Mouse (Mus musculus): Measurements from ENCODE around the gene Tle3. TPM values are rescaled to one million over a fixed set of nuclear protein-coding genes. Genes with fewer than 3 reads are reported as not detected.

Gene Tle3
- polyA plus RNA-seq, 1 experiment from 2014 or later: 16.8 TPM

DNA sequence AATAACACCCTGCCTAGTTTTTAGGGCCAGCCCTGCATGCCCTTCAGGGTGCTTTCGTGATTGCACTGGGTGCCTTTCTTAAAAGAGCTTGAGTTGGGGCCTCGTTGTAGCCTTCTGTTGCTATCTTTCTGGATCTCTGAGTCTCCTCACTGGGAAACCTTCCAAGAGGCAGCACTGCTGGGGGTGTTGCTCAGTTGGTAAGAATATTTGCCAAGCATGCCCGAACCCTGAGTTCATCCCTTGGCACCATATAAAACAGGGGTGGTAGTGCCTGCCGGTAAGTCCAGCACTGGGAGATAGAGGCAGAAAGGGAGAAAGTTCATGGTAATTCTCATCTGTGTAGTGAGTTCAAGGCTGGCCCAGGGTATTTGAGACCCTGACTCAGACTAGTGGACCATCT is 30.1 kb downstream of the Tle3 start:
- Histone ChIP-seq H3K9me3 (ENCODE audit: control insufficient read depth, low read length) (no peaks in the 10 kb centered on the region), H3K27ac (replicated peaks) (no peak overlapping the region), H3K36me3 (ENCODE audit: control insufficient read depth, insufficient read depth, low read length) (peaks cover 38% of the 10 kb centered on the region), H3K4me1 (replicated peaks; ENCODE audit: control insufficient read depth, insufficient read depth) (peaks cover 7% of the 10 kb centered on the region), H3K27me3 (ENCODE audit: control insufficient read depth, insufficient read depth, low read length) (no peaks in the 10 kb centered on the region), H3K9ac (ENCODE audit: low read length) (no peak overlapping the region), H3K4me3 (ENCODE audit: low read depth, low read length) (no peak overlapping the region), H3K4me2 (replicated peaks; ENCODE audit: low read depth) (no peak overlapping the region)
- TF ChIP-seq EP300 (optimal IDR thresholded peaks at IDR 0.05) (no peak), CTCF (IDR thresholded peaks at IDR 0.05; ENCODE audit: low read depth) (no peak)
- ATAC-seq (ENCODE audit: low FRiP score, low TSS enrichment): no peak
- 68% methylated on average over 4 of the region's 4 CpGs for WGBS
- no peak for DNase-seq (ENCODE audit: low spot score)

- H3K27me3 ChIP-seq (ENCODE audit: control insufficient read depth, insufficient read depth, low read length): no peaks in the 10 kb centered on the region
- no peak overlapping the region for H3K4me2 ChIP-seq (replicated peaks; ENCODE audit: low read depth)
- H3K4me3 ChIP-seq (ENCODE audit: low read depth, low read length): no peak overlapping the region
- ATAC-seq (ENCODE audit: low FRiP score, low TSS enrichment): no peak
- H3K4me1 ChIP-seq (replicated peaks; ENCODE audit: control insufficient read depth, insufficient read depth): peaks cover 7% of the 10 kb centered on the region
- no peaks in the 10 kb centered on the region for H3K9me3 ChIP-seq (ENCODE audit: control insufficient read depth, low read length)
- no peak overlapping the region for H3K27ac ChIP-seq (replicated peaks)
- 88% methylated on average over 5 of the region's 5 CpGs for WGBS
- no peak for TF ChIP-seq EP300 (optimal IDR thresholded peaks at IDR 0.05)
- TF ChIP-seq CTCF (IDR thresholded peaks at IDR 0.05; ENCODE audit: low read depth): no peak
- H3K36me3 ChIP-seq (ENCODE audit: control insufficient read depth, insufficient read depth, low read length): peaks cover 43% of the 10 kb centered on the region
- no peak overlapping the region for H3K9ac ChIP-seq (ENCODE audit: low read length)
- no peak for DNase-seq (ENCODE audit: low spot score)
These were observed 30.6 kb downstream of the Tle3 start for GRCm38 (mm10) chr9:61402716-61403115.

DNA sequence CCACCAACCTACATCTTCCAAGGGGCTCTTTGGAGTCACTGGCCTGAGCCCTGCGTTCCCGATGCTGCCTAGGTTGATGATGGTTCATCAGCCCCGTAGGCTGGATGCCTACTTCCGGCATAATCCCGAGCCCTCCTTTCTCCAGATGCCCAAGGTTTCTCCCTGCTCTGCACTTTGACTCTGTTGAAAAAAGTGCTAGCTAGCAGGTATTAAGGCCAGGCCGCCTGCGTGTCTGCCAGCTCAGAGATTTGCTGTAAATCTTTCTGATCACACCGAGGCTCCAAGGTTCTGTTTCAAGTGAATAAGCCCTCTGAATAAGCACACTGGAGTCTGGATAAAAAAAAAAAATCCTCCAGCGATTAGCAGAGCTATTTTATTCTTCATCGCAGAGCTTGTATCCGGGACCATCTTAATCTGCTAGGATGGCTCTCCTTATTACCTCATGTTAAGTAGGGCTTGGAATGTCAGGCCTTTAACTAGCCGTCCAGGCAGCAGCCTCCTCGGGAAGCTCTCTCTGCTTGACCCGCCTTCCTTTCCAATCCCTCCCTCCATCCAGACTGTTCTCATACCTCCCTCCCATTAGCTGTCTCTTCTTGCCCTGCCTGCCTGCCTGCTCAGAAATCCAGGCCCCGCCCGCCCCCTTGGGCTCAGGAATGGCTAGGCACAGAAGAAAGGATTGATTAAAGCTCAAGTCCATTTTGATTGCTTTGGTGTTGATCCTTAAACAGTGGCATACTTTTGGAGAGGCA is 31.9 kb downstream of the Tle3 start:
- no peak for TF ChIP-seq CTCF (IDR thresholded peaks at IDR 0.05; ENCODE audit: low read depth)
- TF ChIP-seq EP300 (optimal IDR thresholded peaks at IDR 0.05): no peak
- peaks cover 7% of the 10 kb centered on the region for H3K4me1 ChIP-seq (replicated peaks; ENCODE audit: control insufficient read depth, insufficient read depth)
- H3K36me3 ChIP-seq (ENCODE audit: control insufficient read depth, insufficient read depth, low read length): peaks cover 47% of the 10 kb centered on the region
- H3K9me3 ChIP-seq (ENCODE audit: control insufficient read depth, low read length): no peaks in the 10 kb centered on the region
- DNase-seq (ENCODE audit: low spot score) (peak; percentile 48), ATAC-seq (ENCODE audit: low FRiP score, low TSS enrichment) (no peak)
- H3K4me3 ChIP-seq (ENCODE audit: low read depth, low read length): no peak overlapping the region
- H3K9ac ChIP-seq (ENCODE audit: low read length): no peak overlapping the region
- 62% methylated on average over 16 of the region's 16 CpGs for WGBS
- no peaks in the 10 kb centered on the region for H3K27me3 ChIP-seq (ENCODE audit: control insufficient read depth, insufficient read depth, low read length)
- H3K4me2 ChIP-seq (replicated peaks; ENCODE audit: low read depth): no peak overlapping the region
- H3K27ac ChIP-seq (replicated peaks): no peak overlapping the region

DNA sequence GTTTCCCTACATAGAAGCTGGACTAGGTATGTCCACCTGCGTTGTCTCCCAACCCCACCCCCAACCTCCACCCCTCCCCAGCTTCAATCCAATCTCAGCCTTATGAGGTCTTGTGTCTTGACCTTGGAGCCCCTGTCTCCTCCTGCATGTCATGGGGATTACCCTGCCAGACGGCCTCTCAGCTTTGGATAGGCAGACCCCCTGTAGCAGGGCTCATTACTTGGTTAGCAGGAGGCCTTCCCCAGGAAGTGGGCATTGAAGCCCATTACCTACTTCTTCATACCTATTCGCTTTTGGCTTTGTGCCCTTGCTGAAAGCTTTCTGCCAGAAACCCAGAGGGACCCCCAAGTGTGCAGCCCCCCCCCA is 32.4 kb downstream of the Tle3 start:
- H3K4me2 ChIP-seq (replicated peaks; ENCODE audit: low read depth): no peak overlapping the region
- H3K9me3 ChIP-seq (ENCODE audit: control insufficient read depth, low read length): no peaks in the 10 kb centered on the region
- ATAC-seq (ENCODE audit: low FRiP score, low TSS enrichment) (no peak), DNase-seq (ENCODE audit: low spot score) (no peak)
- no peak for TF ChIP-seq EP300 (optimal IDR thresholded peaks at IDR 0.05)
- TF ChIP-seq CTCF (IDR thresholded peaks at IDR 0.05; ENCODE audit: low read depth): no peak
- H3K36me3 ChIP-seq (ENCODE audit: control insufficient read depth, insufficient read depth, low read length): peaks cover 50% of the 10 kb centered on the region
- WGBS: 67% methylated on average over 3 of the region's 3 CpGs
- H3K4me3 ChIP-seq (ENCODE audit: low read depth, low read length): no peak overlapping the region
- peaks cover 7% of the 10 kb centered on the region for H3K4me1 ChIP-seq (replicated peaks; ENCODE audit: control insufficient read depth, insufficient read depth)
- no peaks in the 10 kb centered on the region for H3K27me3 ChIP-seq (ENCODE audit: control insufficient read depth, insufficient read depth, low read length)
- H3K9ac ChIP-seq (ENCODE audit: low read length): no peak overlapping the region
- H3K27ac ChIP-seq (replicated peaks): no peak overlapping the region

GRCm38 (mm10) chr9:61404998-61405621 is 32.9 kb downstream of the Tle3 start:
- 18% methylated on average over 19 of the region's 19 CpGs for WGBS
- Histone ChIP-seq H3K4me2 (replicated peaks; ENCODE audit: low read depth) (0 out of 2 replicates have a peak overlapping the region, but pooled peaks have one; percentile 18), H3K36me3 (ENCODE audit: control insufficient read depth, insufficient read depth, low read length) (peaks cover 51% of the 10 kb centered on the region), H3K9ac (ENCODE audit: low read length) (no peak overlapping the region), H3K4me1 (replicated peaks; ENCODE audit: control insufficient read depth, insufficient read depth) (peaks cover 7% of the 10 kb centered on the region), H3K27ac (replicated peaks) (no peak overlapping the region), H3K27me3 (ENCODE audit: control insufficient read depth, insufficient read depth, low read length) (no peaks in the 10 kb centered on the region), H3K9me3 (ENCODE audit: control insufficient read depth, low read length) (no peaks in the 10 kb centered on the region), H3K4me3 (ENCODE audit: low read depth, low read length) (no peak overlapping the region)
- peak; percentile 41; the same call in 1 of the 2 replicates for ATAC-seq (ENCODE audit: low FRiP score, low TSS enrichment)
- no peak for TF ChIP-seq CTCF (IDR thresholded peaks at IDR 0.05; ENCODE audit: low read depth)
- no peak for TF ChIP-seq EP300 (optimal IDR thresholded peaks at IDR 0.05)
- peak; percentile 54 for DNase-seq (ENCODE audit: low spot score)

DNA sequence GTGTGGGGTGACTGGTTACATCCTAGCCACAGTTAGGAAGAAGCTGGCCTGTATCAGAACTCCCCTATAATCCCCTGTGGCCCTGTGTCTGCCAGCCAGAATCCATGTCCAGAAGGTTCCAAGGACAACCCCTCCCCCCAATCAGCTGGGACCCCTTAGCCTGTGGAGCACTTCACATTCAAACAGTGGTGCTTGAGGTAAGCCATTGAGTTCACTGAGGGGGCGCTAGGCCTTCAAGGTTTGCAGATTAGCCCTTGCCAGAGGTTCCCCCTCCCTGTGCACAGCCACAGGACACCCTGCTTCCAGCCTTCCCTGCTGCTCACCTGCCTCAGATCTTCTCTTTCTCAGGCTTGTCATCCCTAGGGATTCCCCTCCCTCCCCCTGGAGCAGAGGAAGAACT is 34.2 kb downstream of the Tle3 start:
- H3K27me3 ChIP-seq (ENCODE audit: control insufficient read depth, insufficient read depth, low read length): no peaks in the 10 kb centered on the region
- no peak overlapping the region for H3K4me3 ChIP-seq (ENCODE audit: low read depth, low read length)
- no peak overlapping the region for H3K9ac ChIP-seq (ENCODE audit: low read length)
- H3K27ac ChIP-seq (replicated peaks): no peak overlapping the region
- WGBS: 100% methylated on average over 1 of the region's 1 CpGs
- peaks cover 63% of the 10 kb centered on the region for H3K36me3 ChIP-seq (ENCODE audit: control insufficient read depth, insufficient read depth, low read length)
- H3K4me2 ChIP-seq (replicated peaks; ENCODE audit: low read depth): no peak overlapping the region
- TF ChIP-seq CTCF (IDR thresholded peaks at IDR 0.05; ENCODE audit: low read depth) (no peak), EP300 (optimal IDR thresholded peaks at IDR 0.05) (no peak)
- H3K9me3 ChIP-seq (ENCODE audit: control insufficient read depth, low read length): no peaks in the 10 kb centered on the region
- H3K4me1 ChIP-seq (replicated peaks; ENCODE audit: control insufficient read depth, insufficient read depth): peaks cover 7% of the 10 kb centered on the region
- DNase-seq (ENCODE audit: low spot score) (no peak), ATAC-seq (ENCODE audit: low FRiP score, low TSS enrichment) (no peak)
